Mouse (Mus musculus) CD8-positive naive resting alpha-beta T cell, adult 2 months (primary cell): ENCODE results near the gene Faiml.

Experiments used
- DNase-seq, 2 experiments: peaks; one replicate each; pipeline ENCODE4 v3.0.0; 2022; ENCODE audit warnings: low read depth in 2 of 2, low spot score in 2 of 2

The Faiml gene

DNA sequence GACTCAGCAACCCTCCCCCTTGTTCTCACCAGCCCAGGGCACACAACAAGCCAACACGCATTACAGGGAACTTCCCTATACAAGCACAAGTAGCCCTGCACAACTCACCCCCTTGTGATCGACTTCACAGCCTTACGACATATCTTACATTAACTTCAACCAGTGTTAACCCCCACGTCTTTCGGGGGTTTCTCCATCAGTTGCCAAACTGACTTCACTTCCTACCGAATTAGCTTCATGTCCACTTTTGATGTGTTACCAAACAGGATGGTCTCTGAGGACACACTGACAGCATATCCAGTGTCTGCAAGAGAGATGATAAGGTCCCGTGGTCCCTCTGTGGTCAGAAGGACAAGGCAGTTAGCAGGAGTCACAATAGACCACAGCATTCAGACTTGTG, 54.9 kb downstream of the Faiml start:
- DNase-seq: no peak

DNA sequence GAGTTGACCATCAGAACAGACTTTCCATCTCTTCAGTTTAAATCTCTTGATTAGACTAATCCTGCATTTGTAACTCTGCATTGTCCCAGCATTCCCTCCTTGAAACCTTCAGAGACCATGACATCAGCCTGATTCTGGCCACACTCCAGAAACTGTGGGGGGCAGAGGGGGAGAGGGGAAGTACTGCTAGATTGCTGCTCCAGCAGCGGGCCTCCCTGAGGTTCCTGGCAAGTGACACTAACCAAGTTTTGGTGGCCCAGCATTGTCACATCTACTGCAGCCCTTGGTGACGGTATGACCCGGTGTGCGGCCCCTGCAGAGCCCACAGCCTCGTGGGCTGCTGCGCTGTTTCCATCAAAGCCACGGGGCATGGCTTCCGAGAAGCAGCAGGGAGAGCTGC, 56.8 kb downstream of the Faiml start:
- no peak for DNase-seq
